Mouse (Mus musculus): ENCODE measurements around the gene Zfp455. TPM values are rescaled to one million over a fixed set of nuclear protein-coding genes. Genes with fewer than 3 reads are reported as not detected.
"Not testable (repeated sequence)": the region's sequence is repeated elsewhere in the genome, so short reads cannot be mapped to it uniquely, and the experiment has no call there.

The Zfp455 gene
- 1 to 10 TPM in 1 of 2 experiments, under 1 TPM in 1; 0.81 to 1.1 TPM for total RNA-seq (2021)
- long read RNA-seq, experiment 1, result 0 reads
- long read RNA-seq, experiment 2, result 0 reads

GRCm38 (mm10) chr13:67194340-67194894 lies at the start of gene Zfp455:
Gene Zfp455, plus strand, starts transcription at chr13:67194506.
- peak; percentile 23 to 35 for DNase-seq (ENCODE audit: low spot score in 2 of 2)

- DNase-seq (ENCODE audit: low spot score in 2 of 2), result not testable (repeated sequence)
Observed at GRCm38 (mm10) chr13:67166122-67166521, 28.2 kb upstream of the Zfp455 start.

GRCm38 (mm10) chr13:67172991-67173722 lies 21.1 kb upstream of the Zfp455 start, which contains the start of gene Rsl1:
Gene Rsl1, plus strand, starts transcription at chr13:67173182.
- DNase-seq (ENCODE audit: low spot score in 2 of 2), result peak; percentile 30 to 59

- no peak for DNase-seq (ENCODE audit: low spot score in 2 of 2)
Observed at GRCm38 (mm10) chr13:67173723-67174055, 20.6 kb upstream of the Zfp455 start.

- DNase-seq (ENCODE audit: low spot score in 2 of 2), result no peak
Observed at GRCm38 (mm10) chr13:67201656-67202055, 7.3 kb downstream of the Zfp455 start.

- DNase-seq (ENCODE audit: low spot score in 2 of 2), result no peak
Observed at GRCm38 (mm10) chr13:67214015-67214607, 19.8 kb downstream of the Zfp455 start.

Other genes with a start within 250 kb of the Zfp455 start
- gene Zfp712, start 133.3 kb upstream of the Zfp455 start, total RNA-seq (2021), result 1 to 10 TPM; 1.5 to 1.8 TPM
- 1 to 10 TPM; 1.3 to 1.7 TPM for gene Zfp708, start 96.5 kb upstream of the Zfp455 start, total RNA-seq (2021)
- 1 to 10 TPM; 2.0 to 2.3 TPM for gene Gm28557, start 85.9 kb upstream of the Zfp455 start, total RNA-seq (2021)
- gene Rslcan18, start 78.2 kb upstream of the Zfp455 start, total RNA-seq (2021), result under 1 TPM; 0.15 to 0.26 TPM
- 1 to 10 TPM; 2.8 to 3.4 TPM for gene Zfp759, start 72.8 kb upstream of the Zfp455 start, total RNA-seq (2021)
- gene Rsl1, start 21.3 kb upstream of the Zfp455 start, total RNA-seq (2021), result 1 to 10 TPM; 1.8 to 2.4 TPM
- gene Zfp458, start 84.0 kb downstream of the Zfp455 start, total RNA-seq (2021), result 1 to 10 TPM; 2.4 to 2.9 TPM
- 1 to 10 TPM; 1.1 TPM for gene Zfp457, start 112.0 kb downstream of the Zfp455 start, total RNA-seq (2021)
- gene Zfp595, start 138.1 kb downstream of the Zfp455 start, total RNA-seq (2021), result 1 to 10 TPM; 1.7 to 2.7 TPM
- 1 to 10 TPM in 1 of 2 experiments, under 1 TPM in 1; 0.93 to 1.5 TPM for gene Gm28044, start 166.0 kb downstream of the Zfp455 start, total RNA-seq (2021)
- 1 to 10 TPM; 1.3 to 1.5 TPM for gene Zfp953, start 166.1 kb downstream of the Zfp455 start, total RNA-seq (2021)
- gene Gm28041, start 181.2 kb downstream of the Zfp455 start, total RNA-seq (2021), result not detected
- under 1 TPM; 0.47 to 0.61 TPM for gene Zfp456, start 181.3 kb downstream of the Zfp455 start, total RNA-seq (2021)
- 1 to 10 TPM; 2.0 to 2.4 TPM for gene Zfp429, start 205.3 kb downstream of the Zfp455 start, total RNA-seq (2021)
- under 1 TPM; 0.49 to 0.86 TPM for gene Zfp459, start 226.9 kb downstream of the Zfp455 start, total RNA-seq (2021)